Mouse (Mus musculus): ENCODE measurements around the gene Slc25a21. TPM values are rescaled to one million over a fixed set of nuclear protein-coding genes. Genes with fewer than 3 reads are reported as not detected.

Slc25a21 gene
- polyA plus RNA-seq, 1 experiment, result 9.5 TPM

DNA sequence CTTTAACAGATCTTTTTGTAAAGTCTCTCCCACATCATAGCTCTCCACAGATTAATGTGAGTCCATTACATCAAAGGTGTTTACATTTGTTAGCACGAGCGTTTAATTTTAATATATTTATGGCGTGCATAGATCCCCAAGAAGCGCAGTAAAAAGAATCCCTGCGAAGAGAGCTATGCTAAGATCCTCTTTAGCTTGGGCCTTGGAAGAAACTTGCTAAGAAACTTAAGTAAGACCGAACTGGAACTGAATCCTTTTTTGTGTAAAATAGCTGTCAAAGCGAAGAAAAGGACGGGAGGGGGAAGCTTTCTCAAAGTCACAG is 1.0 kb downstream of the Slc25a21 start:
- Histone ChIP-seq H3K4me3 (replicated peaks; ENCODE audit: control insufficient read depth, low read depth, low read length) (peak overlapping the region; percentile 75), H3K27ac (ENCODE audit: control insufficient read depth, insufficient read depth, low read depth, low read length, poor library complexity) (peak overlapping the region; percentile 96), H3K4me1 (ENCODE audit: control insufficient read depth, insufficient read depth, low read length) (no peaks in the 10 kb centered on the region; the same call in 1 of the 2 replicates)
- TF ChIP-seq CTCF (IDR thresholded peaks at IDR 0.05; ENCODE audit: control insufficient read depth, insufficient read depth, low read length), result no peak
- no peak for TF ChIP-seq POLR2A (IDR thresholded peaks at IDR 0.05; ENCODE audit: borderline replicate concordance, control insufficient read depth, low read depth, low read length)
- WGBS, result 17% methylated on average over 8 of the region's 8 CpGs

DNA sequence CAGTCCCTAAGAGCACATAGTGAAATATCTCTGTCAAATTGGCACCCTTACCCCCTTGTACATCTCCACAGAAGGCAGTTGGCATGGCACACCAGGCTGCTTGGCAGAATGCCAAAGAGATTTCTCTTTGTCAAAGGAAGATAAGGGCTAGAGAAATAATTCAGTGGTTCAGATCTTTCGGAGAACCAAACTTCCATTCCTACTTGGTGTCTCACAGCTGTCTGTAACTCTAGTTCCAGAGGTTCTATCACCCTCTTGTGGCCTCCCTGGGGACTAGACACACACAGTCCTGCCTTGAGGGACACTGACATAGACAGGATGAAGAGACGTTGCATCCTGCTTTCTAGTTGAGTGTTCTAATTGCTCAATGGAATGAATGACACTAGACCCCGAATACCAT is 2.7 kb downstream of the Slc25a21 start:
- Histone ChIP-seq H3K27ac (ENCODE audit: control insufficient read depth, insufficient read depth, low read depth, low read length, poor library complexity) (no peak overlapping the region), H3K4me3 (replicated peaks; ENCODE audit: control insufficient read depth, low read depth, low read length) (peak overlapping the region; percentile 53), H3K4me1 (ENCODE audit: control insufficient read depth, insufficient read depth, low read length) (no peaks in the 10 kb centered on the region; the same call in 1 of the 2 replicates)
- WGBS, result 25% methylated on average over 3 of the region's 3 CpGs
- TF ChIP-seq POLR2A (IDR thresholded peaks at IDR 0.05; ENCODE audit: borderline replicate concordance, control insufficient read depth, low read depth, low read length), result no peak
- TF ChIP-seq CTCF (IDR thresholded peaks at IDR 0.05; ENCODE audit: control insufficient read depth, insufficient read depth, low read length), result peak; percentile 49; the same call in 1 of the 2 replicates

DNA sequence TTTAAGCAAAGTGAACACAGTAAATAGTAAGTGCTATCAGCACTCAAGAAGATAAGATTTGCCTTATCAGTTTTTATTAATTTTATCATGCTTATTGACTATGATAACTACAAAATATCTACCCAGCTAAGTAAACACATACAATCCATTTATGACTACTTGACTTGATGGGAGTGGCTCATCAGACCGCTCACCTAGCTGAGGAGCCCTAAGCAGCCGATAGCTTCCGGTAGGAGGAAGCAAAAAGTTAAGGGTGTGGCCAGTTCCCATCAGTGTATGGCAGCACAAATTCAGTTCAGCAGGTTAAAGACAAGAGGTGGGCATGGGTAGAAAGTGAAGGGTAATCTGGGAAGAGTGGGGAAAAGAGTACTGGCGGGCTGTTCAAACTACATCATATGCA is 10.2 kb downstream of the Slc25a21 start:
- TF ChIP-seq POLR2A (IDR thresholded peaks at IDR 0.05; ENCODE audit: borderline replicate concordance, control insufficient read depth, low read depth, low read length) (no peak), CTCF (IDR thresholded peaks at IDR 0.05; ENCODE audit: control insufficient read depth, insufficient read depth, low read length) (no peak)
- Histone ChIP-seq H3K27ac (ENCODE audit: control insufficient read depth, insufficient read depth, low read depth, low read length, poor library complexity) (no peak overlapping the region), H3K4me1 (ENCODE audit: control insufficient read depth, insufficient read depth, low read length) (no peaks in the 10 kb centered on the region), H3K4me3 (replicated peaks; ENCODE audit: control insufficient read depth, low read depth, low read length) (no peak overlapping the region)
- 72% methylated on average over 4 of the region's 4 CpGs for WGBS

DNA sequence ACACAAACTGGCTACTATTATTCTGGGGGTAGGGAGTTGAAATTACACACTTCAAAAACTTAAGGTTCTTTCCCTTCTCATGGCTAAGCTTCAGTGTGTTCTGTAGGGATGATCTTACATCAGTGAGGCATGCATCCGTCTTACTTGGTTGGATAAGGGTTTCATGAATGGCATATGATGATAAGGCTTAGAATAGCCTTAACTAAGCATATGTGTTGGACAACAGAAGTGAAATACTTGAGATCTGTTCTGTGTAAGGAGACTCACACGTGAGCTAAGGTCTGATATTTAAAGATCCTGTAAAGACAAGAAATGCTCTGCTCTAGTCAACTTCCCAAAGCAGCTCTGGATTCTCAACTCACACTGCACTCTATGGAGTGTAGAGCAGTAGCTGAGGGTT is 11.1 kb downstream of the Slc25a21 start:
- WGBS, result 45% methylated on average over 2 of the region's 2 CpGs
- H3K4me3 ChIP-seq (replicated peaks; ENCODE audit: control insufficient read depth, low read depth, low read length), result no peak overlapping the region
- no peak for TF ChIP-seq POLR2A (IDR thresholded peaks at IDR 0.05; ENCODE audit: borderline replicate concordance, control insufficient read depth, low read depth, low read length)
- no peak for TF ChIP-seq CTCF (IDR thresholded peaks at IDR 0.05; ENCODE audit: control insufficient read depth, insufficient read depth, low read length)
- H3K4me1 ChIP-seq (ENCODE audit: control insufficient read depth, insufficient read depth, low read length), result no peaks in the 10 kb centered on the region
- H3K27ac ChIP-seq (ENCODE audit: control insufficient read depth, insufficient read depth, low read depth, low read length, poor library complexity), result no peak overlapping the region

DNA sequence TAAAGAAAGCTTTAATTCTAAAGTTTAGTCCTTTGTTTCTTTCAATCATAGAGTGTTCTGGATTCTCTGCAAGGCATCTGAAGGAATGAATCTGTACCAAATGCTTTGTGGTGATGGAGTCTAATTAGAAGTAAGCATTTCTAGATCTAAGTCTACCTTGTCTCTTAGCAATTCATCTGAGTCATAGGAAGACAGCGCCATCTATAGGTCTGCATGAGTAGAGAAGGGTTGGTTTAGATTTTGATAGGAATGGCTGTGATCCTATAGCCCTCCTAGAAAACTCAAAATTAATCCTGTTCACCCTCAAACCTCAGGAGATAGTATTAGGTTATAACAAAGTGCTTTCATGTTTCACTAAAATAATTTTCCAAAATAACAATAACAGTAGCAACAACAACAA is 11.8 kb downstream of the Slc25a21 start:
- Histone ChIP-seq H3K4me3 (replicated peaks; ENCODE audit: control insufficient read depth, low read depth, low read length) (no peak overlapping the region), H3K27ac (ENCODE audit: control insufficient read depth, insufficient read depth, low read depth, low read length, poor library complexity) (no peak overlapping the region), H3K4me1 (ENCODE audit: control insufficient read depth, insufficient read depth, low read length) (no peaks in the 10 kb centered on the region)
- 0% methylated on average over 1 of the region's 1 CpGs for WGBS
- no peak for TF ChIP-seq CTCF (IDR thresholded peaks at IDR 0.05; ENCODE audit: control insufficient read depth, insufficient read depth, low read length)
- no peak for TF ChIP-seq POLR2A (IDR thresholded peaks at IDR 0.05; ENCODE audit: borderline replicate concordance, control insufficient read depth, low read depth, low read length)

DNA sequence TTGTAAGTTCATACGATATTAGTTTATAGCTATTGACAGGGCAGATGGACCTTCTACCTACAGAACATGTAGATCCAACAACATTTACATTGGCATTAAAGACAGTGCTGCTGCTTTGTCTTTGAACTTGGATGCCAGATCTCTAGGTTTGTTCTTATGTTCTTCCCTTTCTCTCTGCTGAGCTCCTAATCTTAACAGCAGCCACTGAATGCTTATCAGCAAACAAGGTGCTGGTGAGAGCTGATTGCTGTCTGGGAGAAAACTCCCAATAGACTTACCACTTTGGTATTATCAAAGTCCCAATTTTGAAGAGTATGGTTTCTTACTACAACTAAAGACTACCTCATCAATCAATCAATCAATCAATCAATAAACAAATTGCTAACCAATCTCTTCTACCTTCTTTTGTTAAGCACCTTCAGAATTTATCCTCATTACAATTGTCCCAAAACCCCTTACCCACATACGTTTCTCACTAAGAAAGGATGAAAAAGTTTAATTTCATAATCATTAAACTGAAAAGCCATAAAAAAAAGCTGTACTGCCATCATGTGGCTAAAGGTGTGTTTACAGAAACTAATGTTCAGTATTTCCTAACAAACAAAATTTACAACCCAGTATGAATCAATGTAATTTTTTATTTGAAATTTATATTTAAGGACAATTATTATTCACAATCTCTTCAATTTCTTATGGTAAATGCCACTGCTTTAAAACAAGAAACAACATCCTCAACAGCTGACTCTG is 12.7 kb downstream of the Slc25a21 start:
- no peak overlapping the region for H3K4me3 ChIP-seq (replicated peaks; ENCODE audit: control insufficient read depth, low read depth, low read length)
- WGBS, result 50% methylated on average over 2 of the region's 2 CpGs
- H3K27ac ChIP-seq (ENCODE audit: control insufficient read depth, insufficient read depth, low read depth, low read length, poor library complexity), result no peak overlapping the region
- TF ChIP-seq POLR2A (IDR thresholded peaks at IDR 0.05; ENCODE audit: borderline replicate concordance, control insufficient read depth, low read depth, low read length) (no peak), CTCF (IDR thresholded peaks at IDR 0.05; ENCODE audit: control insufficient read depth, insufficient read depth, low read length) (no peak)
- H3K4me1 ChIP-seq (ENCODE audit: control insufficient read depth, insufficient read depth, low read length), result no peaks in the 10 kb centered on the region

DNA sequence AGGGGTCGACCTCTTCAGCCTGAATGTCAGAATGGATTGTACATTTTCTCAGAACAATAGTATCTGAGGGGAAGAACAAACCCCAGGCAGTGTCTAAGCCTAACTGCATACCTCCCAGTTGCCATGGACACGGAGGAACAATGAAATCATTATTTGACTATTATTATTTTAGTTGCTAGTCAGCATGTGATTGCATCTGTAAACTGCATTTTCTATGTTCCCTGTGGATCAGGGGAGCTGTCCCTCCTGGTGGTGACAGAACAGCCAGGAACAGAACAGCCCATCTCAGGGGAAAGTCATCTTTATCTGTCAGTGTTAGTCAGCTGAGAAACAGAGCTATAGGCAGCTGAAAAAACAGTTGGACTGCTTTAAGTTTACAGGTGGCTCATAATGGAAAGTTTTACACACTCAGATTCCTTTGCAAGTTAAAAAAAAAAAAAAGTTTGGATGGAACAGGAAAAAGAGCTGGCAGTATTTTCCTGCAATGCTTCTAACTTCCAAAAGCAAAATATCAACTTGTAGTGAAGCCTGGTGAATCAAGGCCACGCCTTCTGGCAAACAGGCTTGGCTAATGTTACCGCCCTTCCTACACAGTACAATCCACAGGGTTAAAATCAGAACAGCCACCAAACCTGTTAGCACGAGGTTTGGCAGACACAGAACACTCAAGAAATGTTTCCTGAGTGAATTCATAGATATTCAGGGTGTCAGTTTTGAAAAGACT is 17.6 kb downstream of the Slc25a21 start:
- no peaks in the 10 kb centered on the region for H3K4me1 ChIP-seq (ENCODE audit: control insufficient read depth, insufficient read depth, low read length)
- 38% methylated on average over 5 of the region's 5 CpGs for WGBS
- no peak for TF ChIP-seq POLR2A (IDR thresholded peaks at IDR 0.05; ENCODE audit: borderline replicate concordance, control insufficient read depth, low read depth, low read length)
- TF ChIP-seq CTCF (IDR thresholded peaks at IDR 0.05; ENCODE audit: control insufficient read depth, insufficient read depth, low read length), result no peak
- no peak overlapping the region for H3K4me3 ChIP-seq (replicated peaks; ENCODE audit: control insufficient read depth, low read depth, low read length)
- H3K27ac ChIP-seq (ENCODE audit: control insufficient read depth, insufficient read depth, low read depth, low read length, poor library complexity), result no peak overlapping the region

DNA sequence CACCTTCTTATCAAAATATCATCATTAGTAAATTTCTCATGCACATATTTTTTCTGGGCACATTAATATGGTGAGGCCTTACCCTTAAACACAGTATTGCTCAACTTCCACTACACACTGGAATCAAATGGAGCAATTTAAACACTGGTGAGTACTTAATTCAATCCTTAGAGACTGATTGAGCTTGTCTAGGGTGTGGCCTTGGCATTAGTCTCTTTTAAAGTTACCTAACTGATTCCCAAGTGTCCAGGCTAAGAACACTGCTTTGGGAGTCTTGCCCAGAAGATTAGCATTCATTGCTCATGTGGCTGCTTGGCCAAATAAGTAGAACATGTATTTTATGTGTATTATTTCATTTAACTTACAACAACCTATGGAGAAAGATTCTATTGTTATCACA is 18.5 kb downstream of the Slc25a21 start:
- no peak for TF ChIP-seq CTCF (IDR thresholded peaks at IDR 0.05; ENCODE audit: control insufficient read depth, insufficient read depth, low read length)
- TF ChIP-seq POLR2A (IDR thresholded peaks at IDR 0.05; ENCODE audit: borderline replicate concordance, control insufficient read depth, low read depth, low read length), result no peak
- no peak overlapping the region for H3K4me3 ChIP-seq (replicated peaks; ENCODE audit: control insufficient read depth, low read depth, low read length)
- H3K4me1 ChIP-seq (ENCODE audit: control insufficient read depth, insufficient read depth, low read length), result no peaks in the 10 kb centered on the region
- H3K27ac ChIP-seq (ENCODE audit: control insufficient read depth, insufficient read depth, low read depth, low read length, poor library complexity), result no peak overlapping the region

Measured in bone marrow, adult 2 months (tissue).